Comparison of ENCODE assay signal across 8 mouse cellular contexts in genomic region chr6:136555523-136555915, GRCm38 (mm10). TPM values are rescaled to one million over a fixed set of nuclear protein-coding genes. Genes with fewer than 3 reads are reported as not detected.
DNase-seq lines count a peak whose midpoint lies in the region; ATAC-seq and TF ChIP-seq lines count a peak whose summit lies in the region.

No protein-coding gene starts in this region.

- peak; percentile 66; the same call in 1 of the 2 replicates for TF ChIP-seq CTCF in brain, embryonic 14.5 days (IDR thresholded peaks at IDR 0.05; ENCODE audit: borderline replicate concordance, extremely low read depth, insufficient read depth, insufficient read length)
- TF ChIP-seq CTCF in spleen, adult 2 months (IDR thresholded peaks at IDR 0.05; ENCODE audit: extremely low read depth, insufficient read depth, insufficient read length, insufficient replicate concordance) = peak; percentile 43; the same call in 1 of the 2 replicates

- DNase-seq in layer of hippocampus, adult 9-11 months = peak; percentile 71
- DNase-seq in layer of hippocampus, adult 9-10 months (ENCODE audit: low spot score) = no peak
- DNase-seq in brain, embryonic 14.5 days (ENCODE audit: low read depth) = peak; percentile 86
- peak; percentile 72 for DNase-seq in forelimb bud, embryonic 11.5 days (ENCODE audit: low read depth, low spot score)
- peak; percentile 65 to 68 for DNase-seq in spleen, adult 2 months (ENCODE audit: low read depth in 1 of 2, low spot score in 2 of 2)

- H3K9ac ChIP-seq in hindbrain, embryonic 15.5 days = no peak overlapping the region
- no peak overlapping the region for H3K9ac ChIP-seq in limb, embryonic 12.5 days (replicated peaks)
- H3K9ac ChIP-seq in midbrain, embryonic 12.5 days (replicated peaks) = no peak overlapping the region

- 51% methylated on average over 5 of the region's 5 CpGs for WGBS in hindbrain, embryonic 15.5 days
- WGBS in limb, embryonic 12.5 days = 67% methylated on average over 5 of the region's 5 CpGs
- 59% methylated on average over 5 of the region's 5 CpGs for WGBS in midbrain, embryonic 12.5 days
- 48% methylated on average over 5 of the region's 5 CpGs for WGBS in spleen, adult 2 months

- H3K27ac ChIP-seq in hindbrain, embryonic 15.5 days (replicated peaks) = peak overlapping the region; percentile 54
- H3K27ac ChIP-seq in limb, embryonic 12.5 days = peak overlapping the region; percentile 73
- H3K27ac ChIP-seq in midbrain, embryonic 12.5 days (replicated peaks) = peak overlapping the region; percentile 76
- peak overlapping the region; percentile 71 for H3K27ac ChIP-seq in spleen, adult 2 months (ENCODE audit: insufficient read depth, low read length)

- H3K4me1 ChIP-seq in hindbrain, embryonic 15.5 days (replicated peaks) = peaks cover 41% of the 10 kb centered on the region
- peaks cover 12% of the 10 kb centered on the region for H3K4me1 ChIP-seq in limb, embryonic 12.5 days (replicated peaks)
- H3K4me1 ChIP-seq in midbrain, embryonic 12.5 days = peaks cover 19% of the 10 kb centered on the region
- peaks cover 12% of the 10 kb centered on the region; the same call in 1 of the 2 replicates for H3K4me1 ChIP-seq in spleen, adult 2 months (ENCODE audit: control insufficient read depth, insufficient read depth, insufficient read length)

- H3K27me3 ChIP-seq in hindbrain, embryonic 15.5 days = no peaks in the 10 kb centered on the region
- no peaks in the 10 kb centered on the region for H3K27me3 ChIP-seq in limb, embryonic 12.5 days
- H3K27me3 ChIP-seq in midbrain, embryonic 12.5 days = no peaks in the 10 kb centered on the region
- H3K27me3 ChIP-seq in spleen, adult 2 months (ENCODE audit: control insufficient read depth, insufficient read depth, low read length) = no peaks in the 10 kb centered on the region

- ATAC-seq in hindbrain, embryonic 15.5 days (ENCODE audit: low FRiP score, low read depth) = no peak
- no peak for ATAC-seq in limb, embryonic 12.5 days (ENCODE audit: insufficient number of reproducible peaks, insufficient read depth, low FRiP score, low TSS enrichment, low read depth)
- peak; percentile 36 for ATAC-seq in midbrain, embryonic 12.5 days (ENCODE audit: low FRiP score, low read depth)

- H3K9me3 ChIP-seq in hindbrain, embryonic 15.5 days = no peaks in the 10 kb centered on the region
- no peaks in the 10 kb centered on the region for H3K9me3 ChIP-seq in limb, embryonic 12.5 days
- no peaks in the 10 kb centered on the region for H3K9me3 ChIP-seq in midbrain, embryonic 12.5 days

- H3K36me3 ChIP-seq in hindbrain, embryonic 15.5 days = peaks cover 6% of the 10 kb centered on the region
- peaks cover 19% of the 10 kb centered on the region for H3K36me3 ChIP-seq in limb, embryonic 12.5 days
- peaks cover 9% of the 10 kb centered on the region for H3K36me3 ChIP-seq in midbrain, embryonic 12.5 days
- peaks cover 12% of the 10 kb centered on the region for H3K36me3 ChIP-seq in spleen, adult 2 months (ENCODE audit: control insufficient read depth, insufficient read depth, low read length)

- TF ChIP-seq POLR2A in brain, embryonic 14.5 days (IDR thresholded peaks at IDR 0.05; ENCODE audit: borderline replicate concordance, extremely low read depth, insufficient read depth, insufficient read length, poor library complexity, severe bottlenecking) = no peak
- no peak for TF ChIP-seq POLR2A in spleen, adult 2 months (IDR thresholded peaks at IDR 0.05; ENCODE audit: low read depth, low read length)

- H3K4me2 ChIP-seq in hindbrain, embryonic 15.5 days = no peak overlapping the region
- no peak overlapping the region for H3K4me2 ChIP-seq in limb, embryonic 12.5 days
- H3K4me2 ChIP-seq in midbrain, embryonic 12.5 days (replicated peaks) = no peak overlapping the region

- no peak overlapping the region for H3K4me3 ChIP-seq in hindbrain, embryonic 15.5 days
- H3K4me3 ChIP-seq in limb, embryonic 12.5 days (replicated peaks) = no peak overlapping the region
- H3K4me3 ChIP-seq in midbrain, embryonic 12.5 days = no peak overlapping the region
- H3K4me3 ChIP-seq in spleen, adult 2 months (ENCODE audit: extremely low read depth, insufficient read depth, insufficient read length) = no peak overlapping the region

RNA-seq across cellular contexts. Expression of gene Atf7ip, which starts 49.6 kb away (rescaled TPM):
- polyA plus RNA-seq in brain, embryonic 14.5 days (2012; rRNA removed) = 40.0 and 67.9 TPM in 2 replicates
- polyA plus RNA-seq in hindbrain, embryonic 15.5 days (2015; fragmentation: Nextera tagmentation; extraction: Ambion mirVana) = 36.1 and 43.7 TPM in 2 replicates
- polyA plus RNA-seq in limb, embryonic 12.5 days (2016; fragmentation: Nextera tagmentation; extraction: Ambion mirVana) = 43.5 and 51.0 TPM in 2 replicates
- 61.4 TPM in 2 replicates for polyA plus RNA-seq in midbrain, embryonic 12.5 days (2016; fragmentation: Nextera tagmentation; extraction: Ambion mirVana)
- 30.3 and 32.5 TPM in 2 replicates for polyA plus RNA-seq in spleen, adult 2 months (2012; rRNA removed)
